Mouse (Mus musculus) inflammation-experienced regulatory T-cells, adult 16 weeks (primary cell): Measurements from ENCODE around the gene Gm6592. TPM values are rescaled to one million over a fixed set of nuclear protein-coding genes. Genes with fewer than 3 reads are reported as not detected.

Experiments
- polyA plus RNA-seq: library from polyadenylated mRNA; unstranded; fragments of 100-300 nt; shearing (Covaris generic); gene quantifications from one replicate; pipeline ENCODE4 v1.2.1, GENCODE M21; 2017

Gene Gm6592
- polyA plus RNA-seq, result not detected

DNA sequence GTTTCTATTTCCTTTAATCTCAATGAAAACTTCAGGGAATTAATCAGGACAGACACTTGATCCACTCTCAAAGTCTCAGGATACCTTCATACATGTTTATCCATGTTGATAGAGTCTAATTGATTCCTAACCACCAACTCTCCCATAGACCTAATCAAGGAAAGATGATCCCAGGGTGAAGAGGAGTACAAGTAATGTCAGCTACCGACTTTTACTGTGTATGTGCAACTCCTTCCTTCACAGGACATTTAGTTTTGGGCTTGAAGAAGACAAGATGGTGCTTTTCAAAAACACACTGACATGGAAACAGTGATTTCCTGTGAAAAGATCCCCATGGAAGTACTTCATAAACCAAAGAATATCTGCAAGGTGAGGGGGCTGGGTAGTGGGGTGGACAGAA lies at the start of gene Gm6592:
Gm6592 (plus strand) TSS at position 301 of the 400 bp plus-strand sequence.

DNA sequence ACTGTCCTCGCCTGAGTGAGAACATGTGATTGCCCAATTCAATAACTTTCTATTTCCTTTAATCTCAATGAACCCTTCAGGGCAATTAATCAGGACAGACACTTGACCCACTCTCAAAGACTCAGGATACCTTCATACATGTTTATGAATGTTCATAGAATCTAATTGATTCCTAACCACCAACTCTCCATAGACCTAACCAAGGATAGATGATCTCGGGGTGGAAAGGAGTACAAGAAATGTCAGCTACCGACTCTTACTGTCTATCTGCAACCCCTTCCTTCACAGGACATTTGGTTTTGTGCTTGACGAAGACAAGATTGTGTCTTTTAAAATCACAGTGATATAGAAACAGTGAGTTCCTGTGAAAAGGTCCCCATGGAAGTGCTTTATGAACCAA lies 40.4 kb upstream of the Gm6592 start, which contains the start of gene Ssxb5:
Ssxb5 (plus strand) TSS at position 301 of the 400 bp plus-strand sequence.

DNA sequence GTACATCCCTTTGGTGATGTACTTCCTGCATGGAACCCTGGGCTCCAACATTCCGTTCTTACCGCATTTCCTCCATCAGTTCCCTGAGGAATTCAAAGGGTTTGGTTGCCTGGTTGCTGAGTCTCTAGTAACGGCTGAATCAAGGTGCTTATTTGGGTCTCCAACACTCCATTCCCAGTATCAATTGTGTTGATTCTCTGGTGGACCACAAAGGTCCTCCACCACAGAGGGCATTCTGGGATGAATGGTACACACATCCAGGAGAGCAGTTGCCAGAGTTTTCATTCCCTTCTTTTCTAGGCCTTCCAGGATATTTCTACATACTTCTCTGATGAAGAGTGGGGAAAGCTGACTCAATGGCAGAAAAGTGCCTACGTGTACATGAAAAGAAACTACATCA lies 30.2 kb downstream of the Gm6592 start, which contains the start of gene Gm5751:
Gm5751 (plus strand) TSS at position 301 of the 400 bp plus-strand sequence.

DNA sequence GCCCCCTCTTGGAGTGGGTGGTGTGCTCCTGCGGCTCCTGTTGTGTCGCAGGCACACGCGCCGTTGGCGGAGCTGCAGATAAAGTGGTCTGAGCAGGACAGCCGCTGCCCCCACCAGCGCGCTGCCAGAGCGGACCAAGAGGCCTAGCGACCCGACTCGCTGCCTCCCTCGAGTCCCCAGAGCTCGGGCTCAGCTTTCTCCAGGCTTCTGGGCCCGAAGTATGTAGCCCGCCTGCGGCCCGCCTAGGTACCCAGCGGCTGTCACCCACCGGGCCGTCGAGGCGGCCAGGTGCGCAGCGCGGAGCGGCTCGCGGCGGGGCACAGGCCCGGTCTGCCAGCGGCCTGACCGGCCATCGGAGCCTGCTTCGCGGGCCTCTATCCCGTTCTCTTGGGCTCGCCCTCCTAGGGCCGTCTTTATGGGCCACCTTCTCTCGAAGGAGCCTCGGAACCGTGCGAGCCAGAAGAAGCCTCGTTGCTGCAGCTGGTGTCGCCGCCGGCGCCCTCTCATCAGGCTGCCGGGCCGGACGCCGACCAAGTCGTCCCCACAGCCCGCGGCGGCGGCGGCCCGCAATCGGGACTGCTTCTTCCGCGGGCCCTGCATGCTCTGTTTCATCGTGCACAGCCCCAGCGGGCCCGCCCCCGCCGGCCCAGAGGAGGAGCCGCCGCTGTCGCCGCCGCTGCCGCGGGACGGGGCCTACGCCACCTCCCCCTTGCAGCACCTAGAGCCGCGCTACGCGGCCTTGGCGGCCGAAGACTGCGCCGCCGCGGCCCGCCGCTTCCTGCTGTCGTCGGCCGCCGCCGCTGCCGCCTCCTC lies 48.8 kb downstream of the Gm6592 start, which contains the start of gene B630019K06Rik:
B630019K06Rik (plus strand) TSS at position 40 of the 813 bp plus-strand sequence.

Other genes with a start within 250 kb of the Gm6592 start
- not detected for gene Ssxb8, start 153.2 kb upstream of the Gm6592 start, polyA plus RNA-seq
- not detected for gene Ssx9, start 95.6 kb upstream of the Gm6592 start, polyA plus RNA-seq
- not detected for gene Ssxb5, start 40.3 kb upstream of the Gm6592 start, polyA plus RNA-seq
- gene Gm5751, start 30.3 kb downstream of the Gm6592 start, polyA plus RNA-seq, result not detected
- gene B630019K06Rik, start 48.4 kb downstream of the Gm6592 start, polyA plus RNA-seq, result 0.33 TPM
- not detected for gene Fthl17b, start 119.0 kb downstream of the Gm6592 start, polyA plus RNA-seq
- gene Fthl17c, start 132.6 kb downstream of the Gm6592 start, polyA plus RNA-seq, result not detected
- not detected for gene Fthl17d, start 142.8 kb downstream of the Gm6592 start, polyA plus RNA-seq
- gene Fthl17e, start 189.5 kb downstream of the Gm6592 start, polyA plus RNA-seq, result not detected
- not detected for gene Fthl17f, start 219.0 kb downstream of the Gm6592 start, polyA plus RNA-seq